Mouse (Mus musculus) spleen, adult 18-20 months (tissue): ENCODE data around the gene Slc45a2.

Experiments
- DNase-seq, 2 experiments: peaks; one replicate each; pipeline ENCODE4 v3.0.0; 2022; ENCODE audit warnings: mixed read lengths in 2 of 2

Slc45a2 gene

DNA sequence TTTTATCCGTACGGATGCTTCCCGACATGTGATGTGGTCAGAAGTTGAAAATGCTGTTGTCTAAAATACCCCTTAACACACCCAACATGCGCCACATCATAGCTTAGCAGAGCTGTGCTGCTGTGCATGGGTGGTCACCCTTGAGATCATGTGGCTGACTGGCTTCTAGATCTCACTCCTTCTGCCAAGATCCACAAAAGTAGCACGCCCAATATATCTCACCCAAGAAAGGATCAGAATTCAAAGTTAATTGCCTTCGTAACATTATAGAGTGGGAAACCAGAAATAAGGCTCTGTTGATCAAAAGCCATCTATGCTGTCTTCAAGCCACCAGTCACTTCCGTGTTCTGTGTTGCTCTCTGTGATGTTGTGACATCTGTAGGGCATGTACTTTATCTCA is 67.4 kb downstream of the Slc45a2 start:
- no peak for DNase-seq

DNA sequence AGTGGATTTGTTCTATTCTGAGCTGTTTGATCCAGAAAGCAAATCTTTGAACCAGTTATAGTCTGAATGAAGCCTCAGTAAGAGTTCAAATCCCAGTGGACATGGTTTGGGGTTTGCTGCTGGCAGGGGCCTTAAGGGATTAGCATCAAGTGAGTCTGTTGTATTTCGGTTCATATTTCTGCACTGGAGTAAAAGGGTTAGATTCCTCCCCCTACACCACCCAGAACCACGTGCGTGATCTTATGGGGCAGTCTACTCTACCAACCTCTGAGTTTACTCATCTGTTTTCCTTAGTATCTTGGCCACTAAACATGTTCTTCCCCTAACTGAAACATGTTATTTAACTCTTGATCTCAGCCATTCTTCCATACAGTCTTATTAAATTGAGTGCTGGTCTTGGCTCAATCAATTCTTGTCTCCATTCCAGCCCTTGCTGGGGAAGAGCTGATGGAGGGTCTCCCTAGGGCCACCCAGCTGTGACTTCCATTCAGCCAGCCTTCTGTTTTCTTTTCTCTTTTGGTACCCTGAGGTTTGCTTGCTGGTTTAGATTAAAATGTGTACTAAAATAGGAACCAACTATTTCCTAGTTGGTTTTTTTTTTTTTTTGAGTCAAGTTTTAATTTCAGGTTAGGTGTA is 75.3 kb downstream of the Slc45a2 start:
- no peak for DNase-seq
